Mouse (Mus musculus): Measurements from ENCODE around the gene Pnldc1. TPM values are rescaled to one million over a fixed set of nuclear protein-coding genes. Genes with fewer than 3 reads are reported as not detected.
A peak's percentile ranks its signal among the peaks of the same experiment; 100 is the strongest.

The Pnldc1 gene
- total and polyA plus RNA-seq, 2 experiments from 2014 or later: 0.90 to 1.2 TPM

DNA sequence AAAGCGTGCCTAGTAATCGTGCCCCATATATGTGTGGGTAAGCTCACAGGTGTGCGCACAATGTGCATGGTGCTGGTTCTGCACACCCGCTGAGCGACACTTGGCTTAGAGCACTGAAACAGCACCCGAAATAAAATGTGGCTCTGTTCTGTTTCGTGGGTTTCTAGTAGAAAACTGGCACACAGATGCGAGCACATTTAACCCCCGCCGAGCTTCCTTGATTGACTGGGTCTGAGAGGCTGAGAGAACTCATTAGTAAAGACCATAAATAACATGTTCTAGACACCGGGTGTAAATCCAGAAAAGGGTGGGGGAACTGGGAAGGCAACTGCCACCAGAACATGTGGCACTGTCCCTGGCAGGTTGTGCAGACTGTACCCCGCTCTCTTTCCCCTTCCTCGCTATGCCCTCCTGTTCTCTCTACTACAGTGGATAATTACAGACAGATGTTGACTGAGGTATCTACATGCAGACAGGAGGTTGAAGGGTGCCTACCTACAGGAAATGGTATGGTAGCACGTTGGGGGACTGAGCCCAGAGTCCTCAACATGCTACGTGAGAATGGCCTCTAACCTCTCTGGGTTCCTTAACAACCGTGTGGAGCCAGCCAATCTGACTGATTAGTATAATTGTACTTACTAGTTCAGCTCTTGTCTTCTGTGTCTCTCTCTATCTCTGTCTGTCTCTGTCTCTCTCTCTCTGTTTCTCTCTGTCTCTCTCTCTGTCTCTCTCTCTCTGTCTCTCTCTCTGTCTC lies 37.6 kb downstream of the Pnldc1 start:
- no peak overlapping the region for H3K9ac ChIP-seq
- 56% methylated on average over 16 of the region's 16 CpGs for WGBS
- no peaks in the 10 kb centered on the region for H3K27me3 ChIP-seq (ENCODE audit: insufficient read depth, low read length)
- no peak overlapping the region for H3K27ac ChIP-seq (ENCODE audit: low read depth, low read length)
- H3K4me2 ChIP-seq (ENCODE audit: low read depth): no peak overlapping the region
- H3K4me1 ChIP-seq (ENCODE audit: insufficient read depth): no peaks in the 10 kb centered on the region
- no peak for DNase-seq
- H3K9me3 ChIP-seq (ENCODE audit: low read length): no peaks in the 10 kb centered on the region
- TF ChIP-seq CTCF (IDR thresholded peaks at IDR 0.05; ENCODE audit: low read depth): no peak
- H3K4me3 ChIP-seq (ENCODE audit: low read depth, low read length): no peak overlapping the region
- no peaks in the 10 kb centered on the region for H3K36me3 ChIP-seq (ENCODE audit: insufficient read depth)
- ATAC-seq: peak; percentile 32; the same call in 1 of the 2 replicates

DNA sequence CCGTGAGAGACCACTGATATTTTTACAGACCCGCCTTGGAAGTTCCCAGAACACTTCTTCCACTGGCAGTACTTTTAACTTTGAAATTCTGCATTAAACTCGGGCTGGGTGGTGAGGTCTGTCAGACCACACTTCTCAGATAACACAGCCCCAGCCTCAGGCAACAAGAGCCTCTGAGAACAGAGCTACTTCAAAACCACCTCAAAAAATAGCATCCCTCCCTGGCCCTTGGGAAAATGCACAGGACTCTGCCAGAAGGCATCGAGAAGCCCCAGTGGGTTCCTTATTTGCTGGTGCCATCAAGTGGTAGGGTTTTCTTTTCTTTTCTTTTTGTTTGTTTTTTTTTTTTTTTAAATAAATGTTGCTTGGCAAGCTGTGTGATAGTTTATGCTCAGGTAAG lies 41.4 kb downstream of the Pnldc1 start:
- ATAC-seq: no peak
- no peak overlapping the region for H3K9ac ChIP-seq
- TF ChIP-seq CTCF (IDR thresholded peaks at IDR 0.05; ENCODE audit: low read depth): no peak
- no peak overlapping the region for H3K4me3 ChIP-seq (ENCODE audit: low read depth, low read length)
- H3K9me3 ChIP-seq (ENCODE audit: low read length): no peaks in the 10 kb centered on the region
- DNase-seq: no peak
- H3K36me3 ChIP-seq (ENCODE audit: insufficient read depth): no peaks in the 10 kb centered on the region
- H3K27me3 ChIP-seq (ENCODE audit: insufficient read depth, low read length): no peaks in the 10 kb centered on the region
- WGBS: 53% methylated on average over 4 of the region's 4 CpGs
- no peak overlapping the region for H3K27ac ChIP-seq (ENCODE audit: low read depth, low read length)
- H3K4me2 ChIP-seq (ENCODE audit: low read depth): no peak overlapping the region
- H3K4me1 ChIP-seq (ENCODE audit: insufficient read depth): no peaks in the 10 kb centered on the region

DNA sequence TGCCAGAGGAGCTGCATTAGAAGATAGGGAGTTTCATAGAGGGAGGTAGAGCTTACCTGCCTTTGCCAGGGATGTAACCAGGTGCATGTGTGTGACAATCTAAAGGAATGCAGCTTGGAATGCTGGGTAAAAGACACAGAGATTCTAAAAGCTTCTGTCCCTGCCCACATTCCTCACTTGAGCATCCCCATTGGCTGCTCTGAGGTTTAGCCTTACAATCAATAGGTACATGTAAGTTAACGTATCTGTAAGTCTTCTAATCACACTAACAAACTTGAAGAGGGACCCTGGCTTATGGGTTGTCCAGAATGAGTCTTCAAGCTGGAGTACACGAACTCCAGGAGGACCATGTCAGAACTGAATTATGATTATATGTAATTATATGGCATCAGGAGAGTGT lies 42.0 kb downstream of the Pnldc1 start, which contains the start of gene Mas1:
TSS of gene Mas1 (minus strand) at position 101 of the 400 bp plus-strand sequence.
- no peak within 1 kb of the TSS for H3K4me2 ChIP-seq (ENCODE audit: low read depth)
- no peak within 1 kb of the TSS for H3K27ac ChIP-seq (ENCODE audit: low read depth, low read length)
- no peak for TF ChIP-seq CTCF (IDR thresholded peaks at IDR 0.05; ENCODE audit: low read depth)
- H3K36me3 ChIP-seq (ENCODE audit: insufficient read depth): no peaks in the 10 kb centered on the region
- H3K9me3 ChIP-seq (ENCODE audit: low read length): no peaks in the 10 kb centered on the region
- H3K27me3 ChIP-seq (ENCODE audit: insufficient read depth, low read length): no peaks in the 10 kb centered on the region
- no peak for ATAC-seq
- 60% methylated on average over 2 of the region's 2 CpGs for WGBS
- H3K4me1 ChIP-seq (ENCODE audit: insufficient read depth): no peaks in the 10 kb centered on the region
- no peak for DNase-seq
- H3K4me3 ChIP-seq (ENCODE audit: low read depth, low read length): no peak within 1 kb of the TSS
- H3K9ac ChIP-seq: no peak within 1 kb of the TSS

DNA sequence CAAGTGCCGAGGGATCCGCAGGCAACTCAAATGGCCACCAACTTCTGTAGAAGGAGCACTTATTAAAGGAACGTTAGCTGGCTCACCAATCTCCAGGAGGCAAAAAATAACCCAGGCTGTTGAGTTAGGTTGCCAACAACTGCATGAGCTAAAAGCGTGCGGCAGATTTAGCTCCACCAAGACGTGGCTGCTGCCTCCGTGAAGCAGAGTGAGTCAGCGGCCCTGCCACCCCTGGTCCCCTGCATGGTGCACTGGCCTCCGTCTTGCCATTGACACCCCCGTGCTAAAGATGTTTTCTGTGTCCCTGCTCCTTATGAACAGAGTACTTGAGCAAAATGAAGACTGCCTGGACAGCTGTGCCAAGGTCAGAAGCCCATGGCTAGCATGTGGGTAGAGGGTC lies 43.2 kb downstream of the Pnldc1 start:
- WGBS: 79% methylated on average over 10 of the region's 10 CpGs
- Histone ChIP-seq H3K4me2 (ENCODE audit: low read depth) (no peak overlapping the region), H3K4me1 (ENCODE audit: insufficient read depth) (no peaks in the 10 kb centered on the region), H3K27me3 (ENCODE audit: insufficient read depth, low read length) (no peaks in the 10 kb centered on the region), H3K27ac (ENCODE audit: low read depth, low read length) (no peak overlapping the region), H3K9ac (no peak overlapping the region), H3K9me3 (ENCODE audit: low read length) (no peaks in the 10 kb centered on the region), H3K36me3 (ENCODE audit: insufficient read depth) (no peaks in the 10 kb centered on the region), H3K4me3 (ENCODE audit: low read depth, low read length) (no peak overlapping the region)
- ATAC-seq: no peak
- no peak for DNase-seq
- TF ChIP-seq CTCF (IDR thresholded peaks at IDR 0.05; ENCODE audit: low read depth): no peak

DNA sequence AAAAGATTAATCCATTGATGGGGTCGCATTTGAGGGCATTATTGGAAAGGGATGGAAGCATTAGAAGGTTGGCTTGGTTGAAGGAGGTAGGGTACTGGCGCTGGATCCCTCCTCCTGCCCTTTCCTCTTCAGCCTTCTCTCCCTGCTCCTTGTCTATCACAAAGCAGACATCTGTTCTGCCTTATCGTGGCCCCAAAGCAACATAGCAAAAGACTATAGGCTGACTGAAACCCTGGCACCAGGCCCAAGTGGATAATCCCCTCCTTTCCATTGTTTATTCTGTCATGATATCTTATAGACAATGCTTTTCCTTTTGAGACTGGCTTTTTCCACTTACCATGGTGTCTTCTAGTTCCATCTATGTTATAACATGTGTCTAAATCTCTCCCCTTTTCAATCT lies 44.6 kb downstream of the Pnldc1 start:
- TF ChIP-seq CTCF (IDR thresholded peaks at IDR 0.05; ENCODE audit: low read depth): no peak
- Histone ChIP-seq H3K4me3 (ENCODE audit: low read depth, low read length) (no peak overlapping the region), H3K4me2 (ENCODE audit: low read depth) (no peak overlapping the region), H3K4me1 (ENCODE audit: insufficient read depth) (no peaks in the 10 kb centered on the region), H3K9me3 (ENCODE audit: low read length) (no peaks in the 10 kb centered on the region), H3K27me3 (ENCODE audit: insufficient read depth, low read length) (no peaks in the 10 kb centered on the region), H3K36me3 (ENCODE audit: insufficient read depth) (no peaks in the 10 kb centered on the region), H3K9ac (no peak overlapping the region), H3K27ac (ENCODE audit: low read depth, low read length) (no peak overlapping the region)
- ATAC-seq (no peak), DNase-seq (no peak)
- 38% methylated on average over 3 of the region's 3 CpGs for WGBS

DNA sequence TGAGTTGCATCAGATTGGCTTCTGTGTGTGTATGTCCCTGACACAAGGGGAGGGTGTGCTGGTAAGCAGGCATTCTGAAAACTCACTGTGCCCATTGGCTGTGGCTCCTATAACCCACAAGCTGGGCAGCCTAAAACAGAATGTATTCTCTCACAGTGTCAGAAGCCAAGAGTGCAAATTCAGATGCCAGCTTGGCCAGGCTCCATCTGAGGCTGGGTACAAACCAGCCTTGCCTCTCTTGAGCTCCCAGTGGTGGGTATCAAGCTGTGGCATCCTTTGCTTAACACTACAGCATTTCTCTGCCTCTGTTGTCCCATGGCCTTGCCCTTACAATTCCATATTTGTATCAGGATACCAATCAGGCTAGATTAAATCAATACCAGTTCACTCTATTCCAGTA lies 45.9 kb downstream of the Pnldc1 start:
- Histone ChIP-seq H3K27ac (ENCODE audit: low read depth, low read length) (no peak overlapping the region), H3K4me2 (ENCODE audit: low read depth) (no peak overlapping the region), H3K27me3 (ENCODE audit: insufficient read depth, low read length) (no peaks in the 10 kb centered on the region), H3K9me3 (ENCODE audit: low read length) (no peaks in the 10 kb centered on the region), H3K4me1 (ENCODE audit: insufficient read depth) (no peaks in the 10 kb centered on the region), H3K36me3 (ENCODE audit: insufficient read depth) (no peaks in the 10 kb centered on the region), H3K9ac (no peak overlapping the region), H3K4me3 (ENCODE audit: low read depth, low read length) (no peak overlapping the region)
- ATAC-seq (peak; percentile 56), DNase-seq (no peak)
- TF ChIP-seq CTCF (IDR thresholded peaks at IDR 0.05; ENCODE audit: low read depth): no peak

DNA sequence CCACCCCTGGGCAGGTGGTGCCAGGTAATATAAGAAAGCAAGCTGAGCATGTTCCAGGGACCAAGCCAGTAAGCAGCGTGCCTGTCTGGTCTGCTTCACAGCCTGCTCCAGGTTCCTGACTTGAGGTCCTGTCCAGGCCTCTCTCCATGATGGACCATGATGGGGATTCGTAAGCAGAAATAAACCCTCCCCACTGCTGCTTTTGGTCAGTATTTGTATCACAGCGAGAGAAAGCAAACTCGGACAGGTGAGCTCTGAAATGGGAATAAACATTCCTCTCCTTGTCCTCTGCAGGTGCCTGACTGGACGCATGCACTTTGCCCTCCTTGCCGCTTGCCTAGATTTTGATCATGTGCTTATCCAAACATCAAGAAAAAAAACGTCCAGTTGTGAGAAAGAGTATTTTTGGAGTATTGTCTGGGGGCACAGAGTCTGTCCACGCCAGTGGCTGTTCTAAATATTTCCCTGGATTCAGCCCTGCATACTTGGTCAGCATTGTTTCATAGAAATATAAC lies 51.0 kb downstream of the Pnldc1 start:
- Histone ChIP-seq H3K9ac (no peak overlapping the region), H3K36me3 (ENCODE audit: insufficient read depth) (no peaks in the 10 kb centered on the region), H3K9me3 (ENCODE audit: low read length) (no peaks in the 10 kb centered on the region), H3K4me3 (ENCODE audit: low read depth, low read length) (no peak overlapping the region), H3K4me1 (ENCODE audit: insufficient read depth) (no peaks in the 10 kb centered on the region), H3K27ac (ENCODE audit: low read depth, low read length) (no peak overlapping the region), H3K4me2 (ENCODE audit: low read depth) (no peak overlapping the region), H3K27me3 (ENCODE audit: insufficient read depth, low read length) (no peaks in the 10 kb centered on the region)
- DNase-seq: no peak
- TF ChIP-seq CTCF (IDR thresholded peaks at IDR 0.05; ENCODE audit: low read depth): no peak
- ATAC-seq: no peak
- WGBS: 80% methylated on average over 8 of the region's 8 CpGs

Measured in forebrain, postnatal 0 days (tissue).